8 mouse cellular contexts compared by ENCODE assay signal in the genomic region with DNA sequence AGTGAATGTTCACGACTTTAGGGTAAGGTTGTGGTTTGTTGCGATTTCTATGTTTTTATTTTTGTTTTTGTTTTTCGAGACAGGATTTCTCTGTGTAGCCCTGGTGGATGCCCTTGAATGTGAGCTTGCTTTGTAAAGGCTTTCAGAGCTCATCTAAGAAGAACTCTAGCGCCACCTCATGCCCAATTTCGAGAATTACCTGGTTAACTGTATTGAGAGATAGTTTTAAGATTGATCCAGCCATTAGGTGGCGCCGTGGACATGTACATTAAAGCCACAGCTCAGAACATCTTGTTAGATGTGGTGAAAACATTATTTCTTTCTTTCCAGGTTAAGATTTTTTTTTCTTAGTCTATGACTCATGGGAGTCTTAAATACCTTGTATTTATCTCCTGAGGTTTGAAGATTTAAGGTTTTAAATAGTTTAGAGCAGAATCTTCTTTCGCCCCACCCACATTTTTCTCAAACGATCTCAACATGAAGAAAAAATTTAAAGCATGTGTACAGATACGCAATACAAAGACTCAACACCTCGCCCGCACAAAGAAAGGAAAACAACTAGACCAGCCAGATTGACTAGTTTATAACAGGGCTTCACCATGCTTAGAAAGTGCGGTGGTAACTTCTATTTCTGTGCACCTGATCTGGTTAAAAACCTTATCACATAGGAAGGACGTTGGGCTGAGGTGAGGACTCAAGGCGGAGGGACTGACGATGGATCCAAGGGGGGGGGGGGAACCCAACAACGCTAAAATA. TPM values are rescaled to one million over a fixed set of nuclear protein-coding genes. Genes with fewer than 3 reads are reported as not detected.
DNase-seq lines count a peak whose midpoint lies in the region; ATAC-seq and TF ChIP-seq lines count a peak whose summit lies in the region.

No protein-coding gene starts in this region.

- no peak overlapping the region for H3K4me3 ChIP-seq in G1E (ENCODE audit: low read depth, low read length)
- H3K4me3 ChIP-seq in forebrain, postnatal 0 days (ENCODE audit: low read depth, low read length): no peak overlapping the region

- peak overlapping the region; percentile 8; the same call in 1 of the 2 replicates for H3K4me2 ChIP-seq in forebrain, postnatal 0 days (ENCODE audit: low read depth)

- H3K27ac ChIP-seq in forebrain, postnatal 0 days (ENCODE audit: low read depth, low read length): no peak overlapping the region

- 0 out of 2 replicates have a peak, but pooled peaks cover 3% of the 10 kb centered on the region for H3K27me3 ChIP-seq in G1E (ENCODE audit: insufficient read depth, low read length)
- no peaks in the 10 kb centered on the region for H3K27me3 ChIP-seq in forebrain, postnatal 0 days (ENCODE audit: insufficient read depth, low read length)

- intact Hi-C loops in heart, postnatal 36 days (cut with DNase I): loop anchor here (1.0 to 2.0 kb wide), 4 partner anchors 101 to 451 kb away; a partner anchor contains a TSS

- peak; percentile 41 for DNase-seq in G1E (ENCODE audit: low spot score)
- peak; percentile 93 for DNase-seq in cerebellum, adult 18-20 months
- DNase-seq in forebrain, postnatal 0 days: peak; percentile 99
- peak; percentile 88 to 91 for DNase-seq in heart, postnatal 36 days
- DNase-seq in layer of hippocampus, adult 18-20 months (ENCODE audit: low spot score in 2 of 2): peak; percentile 88 to 100
- peak; percentile 87 to 95 for DNase-seq in lung, adult 18-20 months
- DNase-seq in thymus, postnatal 0 days (ENCODE audit: low spot score): peak; percentile 95

- peak; percentile 64 for TF ChIP-seq CTCF in G1E (IDR thresholded peaks at IDR 0.05; ENCODE audit: low read depth, low read length)
- peak; percentile 98 for TF ChIP-seq CTCF in forebrain, postnatal 0 days (IDR thresholded peaks at IDR 0.05; ENCODE audit: low read depth)

- no peaks in the 10 kb centered on the region for H3K36me3 ChIP-seq in G1E (replicated peaks)
- no peaks in the 10 kb centered on the region for H3K36me3 ChIP-seq in forebrain, postnatal 0 days (ENCODE audit: insufficient read depth)

- H3K4me1 ChIP-seq in G1E (ENCODE audit: insufficient read depth, low read depth, low read length): peaks cover 48% of the 10 kb centered on the region
- H3K4me1 ChIP-seq in forebrain, postnatal 0 days (ENCODE audit: insufficient read depth): 0 out of 2 replicates have a peak, but pooled peaks cover 3% of the 10 kb centered on the region

- 32% methylated on average over 17 of the region's 17 CpGs for WGBS in forebrain, postnatal 0 days

- H3K9ac ChIP-seq in forebrain, postnatal 0 days: no peak overlapping the region

- ATAC-seq in G1E (ENCODE audit: extremely low read depth, insufficient number of reproducible peaks, low FRiP score, poor library complexity, severe bottlenecking): peak; percentile 75
- ATAC-seq in forebrain, postnatal 0 days: peak; percentile 95
- peak; percentile 100 for ATAC-seq in neutrophil, adult 5-6 weeks (ENCODE audit: extremely low read depth, insufficient number of reproducible peaks, low FRiP score, poor library complexity, severe bottlenecking)

- H3K9me3 ChIP-seq in G1E (replicated peaks): peaks cover 2% of the 10 kb centered on the region; the same call in 1 of the 2 replicates
- no peaks in the 10 kb centered on the region for H3K9me3 ChIP-seq in forebrain, postnatal 0 days (ENCODE audit: low read length)

RNA-seq across cellular contexts. Expression of a gene that starts 40.1 kb away (rescaled TPM):
- 11.0 and 14.5 TPM in 2 replicates for total RNA-seq in G1E (2014; fragmentation: Nextera tagmentation)
- total RNA-seq in G1E (2017): 3.8 TPM in 2 replicates
- polyA plus RNA-seq in G1E (2012): 2.7 and 3.5 TPM in 2 replicates
- total RNA-seq in forebrain, postnatal 0 days (2014; rRNA removed): 19.4 and 22.5 TPM in 2 replicates
- 2.9 and 4.4 TPM in 2 replicates for polyA plus RNA-seq in forebrain, postnatal 0 days (2015; fragmentation: Nextera tagmentation; extraction: Ambion mirVana)
- total RNA-seq in heart, postnatal 36 days (2021): 10 to 100 TPM; 36.9 to 37.9 TPM
- 10 to 100 TPM; 21.4 to 21.7 TPM for total RNA-seq in layer of hippocampus, adult 18-20 months (2021)
- 200 and 216 TPM in 2 replicates for total RNA-seq in neutrophil, adult 5-6 weeks (2017)
- 50.9 and 54.3 TPM in 2 replicates for polyA plus RNA-seq in thymus, postnatal 0 days (2015; fragmentation: Nextera tagmentation; extraction: Ambion mirVana)

Comparison
In these comparisons a context has a peak if more than half of its experiments do, and no peak if none do; other contexts are left out.
1. DNase-seq: peak in every context shown above with its lines; median percentile 99 in forebrain, postnatal 0 days; 95 in thymus, postnatal 0 days; 94 in layer of hippocampus, adult 18-20 months; 93 in cerebellum, adult 18-20 months; 91 in lung, adult 18-20 months; 90 in heart, postnatal 36 days; 41 in G1E.